In the genomic region with DNA sequence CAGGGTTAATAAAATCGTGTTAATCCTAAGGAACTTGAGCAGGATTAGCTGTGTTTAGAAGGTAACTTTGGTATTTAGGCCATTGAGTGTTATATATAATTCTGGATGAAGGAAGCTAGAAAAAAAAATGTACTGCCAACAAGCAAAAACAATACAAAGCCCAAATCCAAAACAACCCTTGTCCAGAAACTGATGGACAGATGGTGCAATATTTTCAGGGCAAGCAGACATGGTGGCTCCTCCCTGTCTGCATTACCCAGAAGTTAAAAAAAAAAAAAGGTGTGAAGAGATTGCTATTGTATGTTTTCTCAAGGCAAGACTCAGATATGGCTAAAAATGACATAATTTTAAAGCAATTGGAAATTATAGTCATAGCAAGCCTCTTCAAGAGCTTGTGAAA, we compare ENCODE assay signal across 17 mouse cellular contexts.
DNase-seq lines count a peak whose midpoint lies in the region; ATAC-seq lines count a peak whose summit lies in the region.
"Had no signal": no experiment of that assay in that cellular context is flagged by ENCODE, and none has a peak within 500 bp of the region (broad histone marks: within the 10 kb centered on the region; RNA-seq: fewer than 3 reads in every experiment).

No protein-coding gene starts in this region.

- no peaks in the 10 kb centered on the region for H3K9me3 ChIP-seq in midbrain, embryonic 11.5 days (ENCODE audit: control insufficient read depth, low read length)
- no peaks in the 10 kb centered on the region for H3K9me3 ChIP-seq in midbrain, embryonic 15.5 days
- H3K9me3 ChIP-seq: embryonic facial prominence, embryonic 10.5 days; forebrain, embryonic 15.5 days; heart, embryonic 10.5 days; hindbrain, embryonic 12.5 days had no signal

- no peak overlapping the region for H3K4me2 ChIP-seq in midbrain, embryonic 11.5 days
- H3K4me2 ChIP-seq in midbrain, embryonic 15.5 days: no peak overlapping the region
- H3K4me2 ChIP-seq: forebrain, embryonic 15.5 days; hindbrain, embryonic 12.5 days had no signal

- H3K4me1 ChIP-seq in midbrain, embryonic 11.5 days (ENCODE audit: control insufficient read depth, insufficient read depth, low read length): peaks cover 13% of the 10 kb centered on the region
- peaks cover 8% of the 10 kb centered on the region for H3K4me1 ChIP-seq in midbrain, embryonic 15.5 days
- H3K4me1 ChIP-seq: embryonic facial prominence, embryonic 10.5 days; heart, embryonic 10.5 days; hindbrain, embryonic 12.5 days had no signal

- 64% methylated on average over 1 of the region's 1 CpGs for WGBS in midbrain, embryonic 11.5 days
- 67% methylated on average over 1 of the region's 1 CpGs for WGBS in midbrain, embryonic 15.5 days

- no peaks in the 10 kb centered on the region for H3K27me3 ChIP-seq in midbrain, embryonic 11.5 days (ENCODE audit: control insufficient read depth, insufficient read depth, low read length)
- no peaks in the 10 kb centered on the region for H3K27me3 ChIP-seq in midbrain, embryonic 15.5 days (replicated peaks)
- H3K27me3 ChIP-seq: forebrain, embryonic 15.5 days; hindbrain, embryonic 12.5 days had no signal

- H3K4me3 ChIP-seq in midbrain, embryonic 11.5 days (ENCODE audit: low read depth, low read length): no peak overlapping the region
- H3K4me3 ChIP-seq in midbrain, embryonic 15.5 days: no peak overlapping the region
- H3K4me3 ChIP-seq: embryonic facial prominence, embryonic 10.5 days; forebrain, embryonic 15.5 days; heart, embryonic 10.5 days; hindbrain, embryonic 12.5 days had no signal

- H3K27ac ChIP-seq in midbrain, embryonic 11.5 days (ENCODE audit: low read depth, low read length): no peak overlapping the region
- H3K27ac ChIP-seq in midbrain, embryonic 15.5 days: no peak overlapping the region
- H3K27ac ChIP-seq: embryonic facial prominence, embryonic 10.5 days; forebrain, embryonic 15.5 days; heart, embryonic 10.5 days; hindbrain, embryonic 12.5 days had no signal

- DNase-seq in midbrain, embryonic 11.5 days (ENCODE audit: low spot score, missing footprints): peak; percentile 12
- DNase-seq in cerebellum, adult 11-12 months: peak; percentile 53
- peak; percentile 68 for DNase-seq in cerebellum, adult 9-11 months
- no peak for DNase-seq in spleen, postnatal 4 days (ENCODE audit: low spot score in 2 of 2)
- DNase-seq in adrenal gland, adult (ENCODE audit: inconsistent age in 2 of 2, low spot score in 1 of 2): no peak
- DNase-seq: adrenal gland, adult 8-10 months; heart, adult 18-20 months; heart, postnatal 10 days; heart, postnatal 4 days had no signal

- no peaks in the 10 kb centered on the region for H3K36me3 ChIP-seq in midbrain, embryonic 11.5 days (ENCODE audit: control insufficient read depth, insufficient read depth, low read length)
- H3K36me3 ChIP-seq in midbrain, embryonic 15.5 days (replicated peaks): no peaks in the 10 kb centered on the region
- H3K36me3 ChIP-seq: embryonic facial prominence, embryonic 10.5 days; forebrain, embryonic 15.5 days; heart, embryonic 10.5 days; hindbrain, embryonic 12.5 days had no signal

- no peak for ATAC-seq in midbrain, embryonic 11.5 days (ENCODE audit: low FRiP score)
- no peak for ATAC-seq in midbrain, embryonic 15.5 days (replicated peaks)
- ATAC-seq: forebrain, embryonic 15.5 days; hindbrain, embryonic 16.5 days; inflammation-experienced regulatory T-cells, adult 6 months; intestine, postnatal 0 days had no signal

- H3K9ac ChIP-seq in midbrain, embryonic 11.5 days (ENCODE audit: low read length): no peak overlapping the region
- no peak overlapping the region for H3K9ac ChIP-seq in midbrain, embryonic 15.5 days
- H3K9ac ChIP-seq: forebrain, embryonic 15.5 days; hindbrain, embryonic 12.5 days had no signal

Comparison
In these comparisons a context has a peak if more than half of its experiments do, and no peak if none do; other contexts are left out.
1. DNase-seq: peak in midbrain, embryonic 11.5 days (single experiment), cerebellum, adult 11-12 months (single experiment) and cerebellum, adult 9-11 months (single experiment); none in spleen, postnatal 4 days (0 of 2) and adrenal gland, adult (0 of 2).